Mouse (Mus musculus): ENCODE results near the gene Cd209e.
"Not testable (repeated sequence)": the region's sequence is repeated elsewhere in the genome, so short reads cannot be mapped to it uniquely, and the experiment has no call there.

Cd209e gene

DNA sequence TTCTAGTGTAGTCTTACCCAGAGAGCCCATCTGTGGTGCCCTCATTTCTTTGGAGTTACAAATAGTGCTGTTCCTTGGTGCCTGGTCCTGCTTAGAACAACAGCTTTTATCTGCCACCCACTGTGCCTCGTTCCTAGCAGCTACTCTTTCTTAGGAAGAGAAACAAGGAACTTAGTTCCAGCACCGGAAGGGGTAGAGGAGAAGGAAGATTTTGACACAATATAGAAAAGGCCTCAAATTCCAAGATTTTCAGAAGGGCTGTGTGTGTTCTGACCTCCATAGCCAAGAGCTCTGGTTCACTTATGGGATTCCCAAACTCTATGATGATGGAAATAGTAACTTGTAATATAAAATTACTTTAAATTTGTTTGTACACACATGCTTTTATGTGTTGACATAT is at the start of gene Cd209e:
TSS of gene Cd209e (minus strand) at position 101 of the 400 bp plus-strand sequence.
- no peak for DNase-seq

DNA sequence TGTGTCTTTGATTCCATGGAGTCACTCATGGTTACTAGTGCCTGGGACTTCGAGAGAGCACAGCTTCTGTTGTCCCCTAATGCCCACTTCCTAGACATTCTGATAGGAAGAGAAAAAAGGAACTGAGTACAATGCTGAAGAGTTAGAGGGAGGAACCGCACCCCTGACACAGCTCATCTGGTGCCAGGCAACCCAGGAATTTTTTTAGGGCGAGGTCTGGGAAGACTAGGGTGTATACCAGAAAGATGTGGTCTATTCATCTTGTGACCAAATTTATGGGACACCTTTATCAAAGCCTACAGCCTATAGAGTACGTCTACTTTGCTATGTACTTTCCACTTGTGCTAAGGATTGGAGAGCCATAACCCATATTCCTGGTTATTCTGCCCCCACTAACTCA is 24.3 kb upstream of the Cd209e start, which contains the start of gene Cd209d:
TSS of gene Cd209d (minus strand) at position 101 of the 400 bp plus-strand sequence.
- no peak for DNase-seq

DNA sequence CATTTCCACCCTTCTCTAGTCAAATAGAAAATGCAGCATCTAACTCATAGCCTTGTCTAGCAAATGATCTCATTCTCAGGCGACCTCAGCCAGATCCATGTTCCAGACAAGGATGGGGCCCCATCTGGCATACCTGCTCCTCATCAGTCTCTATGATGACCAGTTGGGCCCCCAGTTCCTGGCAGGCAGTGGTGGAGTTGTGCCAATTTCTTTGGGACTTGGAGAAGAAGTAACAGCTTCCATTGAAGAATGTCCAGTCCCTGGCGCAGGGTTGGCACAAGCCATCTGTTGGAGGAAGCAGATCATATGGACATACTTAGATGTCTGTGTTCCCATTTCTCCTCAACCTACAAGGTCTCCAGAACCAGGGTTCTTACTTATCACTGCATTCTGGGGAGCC is 22.0 kb upstream of the Cd209e start:
- DNase-seq = no peak

DNA sequence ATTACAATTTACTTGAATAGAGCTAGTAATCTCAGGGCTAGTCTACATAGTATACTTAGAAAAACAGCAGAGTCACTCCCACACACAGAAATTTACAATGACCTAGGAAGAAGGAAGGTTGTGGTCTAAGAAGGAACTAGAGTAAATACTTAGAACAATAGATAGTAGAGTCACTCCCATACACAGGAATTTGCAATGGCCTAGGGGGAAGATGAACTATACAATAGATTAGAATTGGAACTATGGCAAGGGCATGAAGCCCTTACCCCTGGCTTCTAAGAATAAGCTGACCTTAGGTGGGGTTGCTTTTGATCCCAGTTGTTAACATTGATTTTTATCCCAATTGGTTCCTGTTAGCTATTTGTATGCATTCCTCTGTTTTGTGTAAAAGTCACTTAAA is 8.6 kb upstream of the Cd209e start:
- DNase-seq = not testable (repeated sequence)

DNA sequence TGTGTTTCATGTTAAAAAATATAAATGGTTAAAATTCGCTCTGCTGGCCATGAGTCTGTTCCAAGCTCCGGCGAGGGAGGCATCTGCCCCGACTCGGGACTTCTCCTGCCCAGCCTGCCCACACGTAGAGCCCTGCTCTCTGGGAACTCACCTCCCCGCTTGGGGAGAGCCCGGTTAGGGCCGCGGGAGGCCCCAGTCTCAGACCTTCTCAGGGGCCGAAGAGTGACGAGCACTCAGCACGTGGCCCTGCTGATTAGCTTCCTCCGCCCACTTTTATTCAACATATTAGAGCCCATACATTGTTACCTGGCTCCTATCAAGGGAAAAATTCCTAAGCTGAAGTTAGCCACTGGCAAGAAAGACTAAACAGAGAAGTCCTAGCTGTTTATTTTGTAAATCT is 51.0 kb downstream of the Cd209e start:
- DNase-seq = no peak
